Mouse (Mus musculus) thymus, adult 2 months (tissue): ENCODE results near the gene S1pr2.

Experiments
- CTCF ChIP-seq: fragments of 200-500 bp; IDR thresholded peaks from 2 replicates; pipeline ENCODE4 v1.5.1; 2012; ENCODE audit warnings: mild to moderate bottlenecking, control low read depth, low read length, moderate library complexity, borderline replicate concordance; ENCODE audit not compliant: control insufficient read depth, poor library complexity, insufficient read depth; ENCODE audit errors: extremely low read depth
- POLR2A ChIP-seq: fragments of 200-500 bp; IDR thresholded peaks from 2 replicates; pipeline ENCODE4 v1.6.1; 2012; ENCODE audit warnings: mild to moderate bottlenecking, low read length, control low read depth, moderate library complexity; ENCODE audit not compliant: control insufficient read depth, poor library complexity, insufficient read depth; ENCODE audit errors: extremely low read depth

- TF ChIP-seq CTCF = no peak
- no peak for TF ChIP-seq POLR2A
These were observed 2.6 kb upstream of the S1pr2 start for GRCm38 (mm10) chr9:20979181-20979580.
